Mouse (Mus musculus) liver, embryonic 14.5 days (tissue): Measurements from ENCODE around the gene Hcfc2. TPM values are rescaled to one million over a fixed set of nuclear protein-coding genes. Genes with fewer than 3 reads are reported as not detected.

Source experiments
- ATAC-seq: fragments of 200-750 bp; cut with Nextera tagmentation; 2 replicates; pipeline ENCODE4 v1.8.0; 2017; ENCODE audit warnings: moderate number of reproducible peaks, mild to moderate bottlenecking, moderate library complexity; ENCODE audit not compliant: insufficient read depth
- DNase-seq, 3 experiments: peaks; one replicate each; pipeline ENCODE4 v3.0.0-alpha.2; 2012 to 2013; ENCODE audit warnings: low read depth in 3 of 3, low spot score in 3 of 3
- H3K27ac ChIP-seq: fragments of 300-500 bp; sonication (generic); 2 replicates; pipeline ENCODE4 v1.5.1; 2014; ENCODE audit warnings: moderate library complexity, mild to moderate bottlenecking, control low read depth, inconsistent platforms
- H3K27me3 ChIP-seq: fragments of 300-500 bp; sonication (generic); 2 replicates; pipeline ENCODE4 v1.6.1; 2014; ENCODE audit warnings: mild to moderate bottlenecking, low read length, moderate library complexity; ENCODE audit not compliant: control insufficient read depth, insufficient read depth
- H3K36me3 ChIP-seq: fragments of 300-500 bp; sonication (generic); replicated peaks from 2 replicates; pipeline ENCODE4 v1.6.1; 2014; ENCODE audit warnings: low read depth; ENCODE audit not compliant: control insufficient read depth, insufficient read depth
- H3K4me1 ChIP-seq, 2 experiments: fragments of 200-500 bp in 1 of 2; fragments of 300-500 bp in 1 of 2; sonication (generic) in 1 of 2; replicated peaks; 2 replicates each; pipeline ENCODE4 v1.6.1; 2012 to 2014; ENCODE audit warnings: antibody characterized with exemption in 1 of 2, inconsistent platforms in 1 of 2, low read length in 1 of 2; ENCODE audit not compliant: control insufficient read depth in 2 of 2, insufficient read depth in 2 of 2
- H3K4me2 ChIP-seq: fragments of 300-500 bp; sonication (generic); 2 replicates; pipeline ENCODE4 v1.6.1; 2014; ENCODE audit warnings: low read depth, mild to moderate bottlenecking, control low read depth, moderate library complexity
- H3K4me3 ChIP-seq, 2 experiments: fragments of 200-500 bp in 1 of 2; fragments of 300-500 bp in 1 of 2; sonication (generic) in 1 of 2; 2 replicates each; pipeline ENCODE4 v1.5.1; 2012 to 2014; ENCODE audit warnings: low read depth in 2 of 2, low read length in 2 of 2, mild to moderate bottlenecking in 2 of 2, control low read depth in 1 of 2, inconsistent platforms in 1 of 2, moderate library complexity in 1 of 2; ENCODE audit not compliant: insufficient read depth in 1 of 2
- H3K9ac ChIP-seq: fragments of 300-500 bp; sonication (generic); replicated peaks from 2 replicates; pipeline ENCODE4 v1.6.1; 2014; ENCODE audit warnings: mild to moderate bottlenecking, control low read depth, moderate library complexity
- H3K9me3 ChIP-seq: fragments of 300-500 bp; sonication (generic); 2 replicates; pipeline ENCODE4 v1.6.1; 2016; ENCODE audit warnings: low read length, mixed read lengths; ENCODE audit not compliant: control insufficient read depth
- CTCF ChIP-seq: IDR thresholded peaks from 2 replicates; pipeline ENCODE4 v1.5.1; 2016; ENCODE audit warnings: antibody characterized with exemption, low read depth, control low read depth
- EP300 ChIP-seq: IDR thresholded peaks from 2 replicates; pipeline ENCODE4 v1.6.1; 2016; ENCODE audit warnings: antibody characterized with exemption, low read depth
- WGBS: fragments of 180-500 bp; shearing (Covaris S2); extraction: QIAGEN DNeasy Blood & Tissue Kit; methylation state at CpG from one replicate; pipeline ENCODE4 v1.1.7; 2014; ENCODE audit not compliant: insufficient replicate concordance; 5-methylcytosine and 5-hydroxymethylcytosine counted together
- polyA plus RNA-seq, 2 experiments: library from polyadenylated mRNA; depleted of rRNA in 1 of 2; stranded (reverse) in 1 of 2; unstranded in 1 of 2; fragments of >200 nt; fragmentation: Nextera tagmentation in 1 of 2; extraction: Ambion mirVana in 1 of 2; gene quantifications; 2 replicates each; pipeline versions ENCODE4 v1.2.1 to v1.2.3; 2012 to 2014

Hcfc2 gene
- polyA plus RNA-seq, 2 experiments = 6.5 to 10.7 TPM

DNA sequence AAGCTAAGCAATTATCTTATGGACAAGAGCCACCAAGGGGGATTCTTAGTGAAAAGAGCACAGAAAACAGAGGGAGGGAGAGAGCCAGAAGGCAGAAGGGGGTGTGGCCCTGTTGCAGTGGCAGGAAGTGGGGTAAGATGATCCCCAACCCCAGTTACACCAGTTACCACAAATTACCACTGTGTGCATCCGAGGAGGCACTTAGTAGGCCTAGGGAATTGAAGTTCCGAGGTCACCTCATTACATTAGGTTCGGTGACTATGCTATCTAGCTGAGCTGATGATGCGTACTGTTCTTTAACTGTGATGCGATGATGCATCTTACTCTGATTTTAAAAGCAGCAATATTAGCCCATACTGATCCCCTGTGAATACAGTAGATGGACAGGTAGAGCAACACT lies 63.7 kb downstream of the Hcfc2 start:
- H3K36me3 ChIP-seq = peaks cover 55% of the 10 kb centered on the region
- WGBS = 74% methylated on average over 5 of the region's 5 CpGs
- H3K27me3 ChIP-seq = no peaks in the 10 kb centered on the region
- H3K4me3 ChIP-seq = no peak overlapping the region
- peaks cover 6 to 32% of the 10 kb centered on the region in 2 experiments; a peak in 3 of 4 replicates for H3K4me1 ChIP-seq
- H3K9ac ChIP-seq = no peak overlapping the region
- no peak for ATAC-seq
- no peaks in the 10 kb centered on the region for H3K9me3 ChIP-seq
- TF ChIP-seq EP300 (no peak), CTCF (no peak)
- no peak for DNase-seq
- H3K4me2 ChIP-seq = no peak overlapping the region
- H3K27ac ChIP-seq = no peak overlapping the region

DNA sequence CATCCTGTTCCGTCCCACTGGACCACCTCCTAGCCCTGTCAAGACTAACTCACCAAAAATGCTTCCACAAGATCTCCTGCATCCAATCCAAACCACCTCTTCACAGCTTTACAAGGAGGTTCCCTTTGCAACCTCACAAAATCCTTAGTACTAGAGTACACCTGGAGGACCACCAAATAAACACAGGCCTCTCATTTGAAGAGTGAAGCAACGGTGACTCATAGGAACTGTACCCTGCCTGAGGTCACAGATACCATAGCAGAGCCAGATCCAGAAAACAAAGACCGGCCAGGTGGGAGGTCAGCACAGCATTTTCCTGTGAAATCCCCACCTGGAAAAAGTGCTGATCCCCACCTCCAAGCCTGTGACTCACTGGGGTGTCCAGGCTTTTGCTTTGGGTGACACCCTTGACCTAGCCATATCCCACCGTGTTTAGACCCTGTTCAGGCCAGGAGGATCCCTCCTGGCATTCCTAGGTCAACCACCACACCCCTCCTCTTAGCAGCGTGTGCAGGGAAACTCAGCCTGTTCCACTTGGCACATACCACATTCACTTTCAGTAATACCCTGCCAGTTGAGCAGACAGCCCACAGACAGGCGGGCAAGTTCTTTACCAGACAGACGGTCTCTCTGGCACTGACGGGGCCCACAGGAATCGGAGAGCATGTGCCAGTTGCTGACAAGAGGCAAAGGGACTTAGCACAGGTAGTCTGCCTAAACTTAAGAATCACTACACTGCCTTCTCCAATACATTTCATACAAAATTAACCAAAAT lies 65.3 kb downstream of the Hcfc2 start:
- TF ChIP-seq CTCF = no peak
- no peak for TF ChIP-seq EP300
- Histone ChIP-seq H3K9me3 (no peaks in the 10 kb centered on the region), H3K27ac (no peak overlapping the region), H3K4me1 (peaks cover 9 to 35% of the 10 kb centered on the region in 2 experiments; a peak in 3 of 4 replicates), H3K4me3 (0 out of 4 replicates have a peak overlapping the region, but pooled peaks of 1 of the 2 experiments have one; percentile 8), H3K9ac (0 out of 2 replicates have a peak overlapping the region, but pooled peaks have one; percentile 23), H3K4me2 (peak overlapping the region; percentile 27), H3K27me3 (no peaks in the 10 kb centered on the region), H3K36me3 (peaks cover 42% of the 10 kb centered on the region)
- DNase-seq = no peak
- WGBS = 82% methylated on average over 9 of the region's 9 CpGs
- no peak for ATAC-seq

DNA sequence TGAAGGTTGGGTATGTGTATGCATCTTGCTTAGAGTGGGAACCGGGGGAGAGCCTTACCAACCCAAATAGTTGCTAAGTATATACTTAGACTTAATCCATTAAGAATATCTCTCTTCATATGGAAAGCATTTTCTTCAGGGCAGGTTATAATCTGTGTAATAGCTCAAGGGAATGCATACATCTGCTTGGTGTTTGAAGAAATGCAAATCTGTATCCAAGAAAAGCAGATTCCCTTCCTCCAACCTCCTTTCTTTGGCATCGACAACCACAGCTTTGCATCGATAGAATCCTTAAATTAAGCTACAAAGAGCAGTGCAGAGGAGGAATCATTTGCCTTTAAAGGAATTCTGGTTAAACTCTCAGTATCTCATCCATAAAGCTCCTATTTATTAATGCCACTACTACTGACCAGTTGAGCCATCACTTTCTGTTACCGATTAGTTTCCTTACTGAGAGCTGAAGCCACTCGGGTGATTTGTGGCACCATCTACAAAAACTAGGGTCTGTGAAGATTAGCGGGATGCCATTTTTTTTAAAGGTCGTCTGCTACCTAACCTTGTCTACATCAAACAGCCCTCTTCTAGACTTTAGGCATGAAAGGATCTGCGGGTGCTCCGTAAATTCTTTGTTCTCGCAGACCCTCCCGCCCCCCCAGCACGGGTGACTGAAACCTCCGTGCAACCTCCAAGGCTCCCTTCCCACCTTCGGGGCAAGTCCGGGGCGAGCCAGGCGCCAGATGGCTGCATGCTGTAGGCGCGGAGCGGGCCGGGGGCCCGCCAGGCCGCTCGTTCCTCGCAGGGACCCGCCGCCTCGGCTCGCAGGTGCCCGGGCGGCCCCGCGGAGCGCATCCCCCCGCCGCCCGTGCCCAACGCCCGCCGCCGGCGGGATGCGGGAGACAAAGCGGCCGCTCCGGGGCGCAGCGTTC lies 67.1 kb downstream of the Hcfc2 start:
- WGBS = under 1% methylated on average over 48 of the region's 48 CpGs
- Histone ChIP-seq H3K4me1 (peaks cover 9 to 32% of the 10 kb centered on the region in 2 experiments; a peak in 3 of 4 replicates), H3K27ac (peak overlapping the region; percentile 95), H3K4me2 (peak overlapping the region; percentile 94), H3K4me3 (peak overlapping the region; percentile 72 to 85), H3K9me3 (no peaks in the 10 kb centered on the region), H3K36me3 (peaks cover 25% of the 10 kb centered on the region), H3K9ac (peak overlapping the region; percentile 99), H3K27me3 (no peaks in the 10 kb centered on the region)
- TF ChIP-seq CTCF (no peak), EP300 (no peak)
- ATAC-seq = 0 out of 2 replicates have a peak, but pooled peaks have one; percentile 11
- DNase-seq = no peak

DNA sequence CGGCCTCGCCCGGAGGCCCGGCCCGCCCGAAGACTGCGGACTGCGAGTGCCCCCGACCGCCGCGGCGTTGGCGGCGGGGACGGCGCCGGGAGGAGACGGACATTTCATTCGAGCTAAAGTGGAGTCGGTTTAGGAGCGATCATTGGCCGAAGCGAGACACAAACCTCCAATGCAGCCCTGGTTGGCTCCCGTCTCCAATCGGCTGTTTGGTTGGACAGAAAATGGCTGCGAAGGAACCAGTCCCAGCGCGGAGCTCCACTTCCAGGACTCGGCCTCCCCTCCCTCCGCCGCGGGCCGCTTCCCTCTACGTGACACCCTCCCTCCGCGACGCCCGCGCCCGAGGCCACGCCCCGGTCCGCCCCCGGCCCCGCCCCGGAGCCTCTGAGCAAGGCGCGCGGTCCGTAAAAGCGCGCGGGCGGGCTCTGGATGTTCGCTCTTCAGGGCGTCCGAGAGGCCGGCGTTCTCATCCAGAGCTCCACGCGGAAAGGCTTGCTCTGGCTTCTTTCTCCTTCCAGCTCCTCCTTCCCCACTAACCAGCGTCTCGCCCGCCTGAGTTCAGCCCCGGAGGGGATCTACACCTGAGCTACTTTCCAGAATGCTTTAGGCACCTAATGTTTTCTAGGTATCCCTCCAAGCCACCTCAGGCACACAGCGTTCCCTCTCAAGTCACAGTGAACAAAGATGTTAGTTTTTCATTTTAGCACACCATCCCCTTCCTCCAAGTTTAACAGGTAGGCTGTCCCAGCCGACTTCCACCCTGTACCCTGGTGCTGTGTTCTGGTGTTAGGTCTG lies 68.1 kb downstream of the Hcfc2 start, which contains the start of gene Nfyb:
Nfyb (minus strand) TSS at position 305 of the 792 bp plus-strand sequence.
- peak; percentile 93 to 94 (median 94) for DNase-seq
- H3K36me3 ChIP-seq = peaks cover 16% of the 10 kb centered on the region
- peak within 1 kb of the TSS; percentile 99 for H3K9ac ChIP-seq
- H3K4me3 ChIP-seq = peak within 1 kb of the TSS; percentile 72 to 85
- ATAC-seq = peak; percentile 94
- H3K27me3 ChIP-seq = no peaks in the 10 kb centered on the region
- H3K9me3 ChIP-seq = no peaks in the 10 kb centered on the region
- peaks cover 9 to 28% of the 10 kb centered on the region in 2 experiments; a peak in 3 of 4 replicates for H3K4me1 ChIP-seq
- 1% methylated on average over 60 of the region's 68 CpGs for WGBS
- no peak for TF ChIP-seq CTCF
- 0 out of 2 replicates have a peak, but pooled peaks have one; percentile 14 for TF ChIP-seq EP300
- H3K4me2 ChIP-seq = peak within 1 kb of the TSS; percentile 94
- peak within 1 kb of the TSS; percentile 95 for H3K27ac ChIP-seq
